Mouse (Mus musculus) limb, embryonic 13.5 days (tissue): ENCODE measurements around the gene Zfp652. TPM values are rescaled to one million over a fixed set of nuclear protein-coding genes. Genes with fewer than 3 reads are reported as not detected.
"Not testable (repeated sequence)": the region's sequence is repeated elsewhere in the genome, so short reads cannot be mapped to it uniquely, and the experiment has no call there.

Experiments used
- ATAC-seq: fragments of 200-750 bp; cut with Nextera tagmentation; 2 replicates; pipeline ENCODE4 v1.8.0; 2017; ENCODE audit warnings: low read depth, moderate number of reproducible peaks, moderate TSS enrichment; ENCODE audit not compliant: low FRiP score
- H3K27ac ChIP-seq: fragments of 300-500 bp; sonication (generic); 2 replicates; pipeline ENCODE4 v1.5.1; 2015; ENCODE audit warnings: inconsistent platforms, mild to moderate bottlenecking, moderate library complexity
- H3K27me3 ChIP-seq: fragments of 300-500 bp; sonication (generic); 2 replicates; pipeline ENCODE4 v1.6.1; 2015; ENCODE audit warnings: mild to moderate bottlenecking, inconsistent platforms
- H3K36me3 ChIP-seq: fragments of 300-500 bp; sonication (generic); 2 replicates; pipeline ENCODE4 v1.6.1; 2015; ENCODE audit warnings: inconsistent platforms, mild to moderate bottlenecking, moderate library complexity
- H3K4me1 ChIP-seq: fragments of 300-500 bp; sonication (generic); 2 replicates; pipeline ENCODE4 v1.6.1; 2015; ENCODE audit warnings: inconsistent platforms
- H3K4me2 ChIP-seq: fragments of 300-500 bp; sonication (generic); replicated peaks from 2 replicates; pipeline ENCODE4 v1.6.1; 2015; ENCODE audit warnings: inconsistent platforms, mild to moderate bottlenecking, moderate library complexity
- H3K4me3 ChIP-seq: fragments of 300-500 bp; sonication (generic); 2 replicates; pipeline ENCODE4 v1.5.1; 2015; ENCODE audit warnings: moderate library complexity, mild to moderate bottlenecking, inconsistent platforms
- H3K9ac ChIP-seq: fragments of 300-500 bp; sonication (generic); 2 replicates; pipeline ENCODE4 v1.6.1; 2015; ENCODE audit warnings: mild to moderate bottlenecking, inconsistent platforms
- H3K9me3 ChIP-seq: fragments of 300-500 bp; sonication (generic); 2 replicates; pipeline ENCODE4 v1.6.1; 2016; ENCODE audit warnings: inconsistent platforms
- WGBS: fragments of 180-500 bp; shearing (Covaris S2); methylation state at CpG from one replicate; pipeline ENCODE4 v1.1.7; 2015; 5-methylcytosine and 5-hydroxymethylcytosine counted together
- polyA plus RNA-seq: library from polyadenylated mRNA; unstranded; fragments of >200 nt; fragmentation: Nextera tagmentation; extraction: Ambion mirVana; gene quantifications from 2 replicates; pipeline ENCODE4 v1.2.1, GENCODE M21; 2015

Zfp652 gene
- polyA plus RNA-seq, 1 experiment from 2014 or later = 26.8 TPM

- not testable (repeated sequence) for H3K4me1 ChIP-seq, H3K4me2 ChIP-seq, ATAC-seq, H3K36me3 ChIP-seq, H3K9me3 ChIP-seq, H3K27ac ChIP-seq, H3K4me3 ChIP-seq, H3K9ac ChIP-seq
- WGBS = 78% methylated on average over 2 of the region's 2 CpGs
- peaks cover 21% of the 10 kb centered on the region; the same call in 1 of the 2 replicates for H3K27me3 ChIP-seq
These were observed 167.4 kb downstream of the Zfp652 start for GRCm38 (mm10) chr11:95879861-95880260.

Other genes with a start within 250 kb of the Zfp652 start
- 0.98 and 1.1 TPM in 2 replicates for gene Nxph3, start 198.1 kb upstream of the Zfp652 start, polyA plus RNA-seq
- 29.4 and 34.5 TPM in 2 replicates for gene Ngfr, start 124.9 kb upstream of the Zfp652 start, polyA plus RNA-seq
- gene Phb, start 45.7 kb upstream of the Zfp652 start, polyA plus RNA-seq = 217 and 221 TPM in 2 replicates
- 2.0 TPM in 2 replicates for gene B130006D01Rik, start 10.9 kb downstream of the Zfp652 start, polyA plus RNA-seq
- gene Phospho1, start 111.8 kb downstream of the Zfp652 start, polyA plus RNA-seq = 0.26 and 0.89 TPM in 2 replicates
- 11.2 and 12.0 TPM in 2 replicates for gene Gngt2, start 124.5 kb downstream of the Zfp652 start, polyA plus RNA-seq
- gene Abi3, start 129.8 kb downstream of the Zfp652 start, polyA plus RNA-seq = 5.4 and 5.5 TPM in 2 replicates
- 0.19 TPM in 1 of 2 replicates, not detected in the other for gene B4galnt2, start 202.2 kb downstream of the Zfp652 start, polyA plus RNA-seq